Mouse (Mus musculus) CH12.LX (cell line): ENCODE results near the gene Cap1. TPM values are rescaled to one million over a fixed set of nuclear protein-coding genes. Genes with fewer than 3 reads are reported as not detected.

Experiments
- DNase-seq: peaks from one replicate; pipeline ENCODE4 v3.0.0-alpha.2; 2013; ENCODE audit errors: extremely low read depth
- H3K27ac ChIP-seq: 2 replicates; pipeline ENCODE4 v1.5.1; 2012; ENCODE audit warnings: low read depth, mild to moderate bottlenecking, control low read depth, moderate library complexity; ENCODE audit not compliant: insufficient read depth
- H3K27me3 ChIP-seq: replicated peaks from 2 replicates; pipeline ENCODE3; 2012; ENCODE audit warnings: inconsistent platforms
- H3K36me3 ChIP-seq, 2 experiments: replicated peaks in 1 of 2; 2 replicates each; pipeline versions ENCODE3 to v1.6.1; 2012; ENCODE audit warnings: inconsistent platforms in 1 of 2, low read length in 1 of 2, mild to moderate bottlenecking in 1 of 2, mixed read lengths in 1 of 2, moderate library complexity in 1 of 2; ENCODE audit not compliant: control insufficient read depth in 1 of 2, insufficient read depth in 1 of 2
- H3K4me1 ChIP-seq, 2 experiments: 2 replicates each; pipeline ENCODE4 v1.6.1; 2012; ENCODE audit warnings: inconsistent platforms in 1 of 2, moderate library complexity in 1 of 2; ENCODE audit not compliant: insufficient read depth in 2 of 2, control insufficient read depth in 1 of 2
- H3K4me2 ChIP-seq: 2 replicates; pipeline ENCODE4 v1.6.1; 2012; ENCODE audit warnings: low read depth, mild to moderate bottlenecking, control low read depth; ENCODE audit not compliant: poor library complexity, insufficient read depth, severe bottlenecking
- H3K4me3 ChIP-seq, 3 experiments: fragments of 150-350 bp in 1 of 3; sonication (generic) in 1 of 3; replicated peaks in 1 of 3; 2 replicates each; pipeline versions ENCODE3 to v1.5.1; 2011 to 2012; ENCODE audit warnings: low read depth in 2 of 3, low read length in 2 of 3, mild to moderate bottlenecking in 2 of 3, moderate library complexity in 2 of 3, control low read depth in 1 of 3, improper control_type of control experiment in 1 of 3, inconsistent platforms in 1 of 3, mixed read lengths in 1 of 3; ENCODE audit not compliant: poor library complexity in 1 of 3
- H3K79me2 ChIP-seq: replicated peaks from 2 replicates; pipeline ENCODE4 v1.6.1; 2012; ENCODE audit warnings: mild to moderate bottlenecking, moderate library complexity; ENCODE audit not compliant: control insufficient read depth, poor library complexity, insufficient read depth, severe bottlenecking; ENCODE audit errors: extremely low read depth
- H3K9ac ChIP-seq: 2 replicates; pipeline ENCODE4 v1.6.1; 2012; ENCODE audit warnings: low read depth, mild to moderate bottlenecking, control low read depth, moderate library complexity; ENCODE audit not compliant: insufficient read depth
- H3K9me3 ChIP-seq: replicated peaks from 2 replicates; pipeline ENCODE3; 2012; ENCODE audit warnings: low read length, inconsistent platforms, mixed read lengths
- CHD2 ChIP-seq: IDR thresholded peaks from 2 replicates; pipeline ENCODE4 v1.6.1; 2011; ENCODE audit warnings: low read length, improper control_type of control experiment
- ELF1 ChIP-seq: IDR thresholded peaks from 2 replicates; pipeline ENCODE4 v1.6.1; 2014; ENCODE audit warnings: low read depth, mild to moderate bottlenecking, inconsistent platforms, low read length, improper control_type of control experiment
- ETS1 ChIP-seq: conservative IDR thresholded peaks from 2 replicates; pipeline ENCODE4 v1.6.1; 2012; ENCODE audit warnings: low read depth, mild to moderate bottlenecking, inconsistent platforms, low read length, improper control_type of control experiment, moderate library complexity
- JUND ChIP-seq: conservative IDR thresholded peaks from 2 replicates; pipeline ENCODE4 v1.6.1; 2011; ENCODE audit warnings: low read depth, low read length, improper control_type of control experiment
- KAT2A ChIP-seq: IDR thresholded peaks from 2 replicates; pipeline ENCODE4 v1.6.1; 2012; ENCODE audit warnings: low read length, improper control_type of control experiment, inconsistent platforms; ENCODE audit not compliant: insufficient replicate concordance
- MAFK ChIP-seq: IDR thresholded peaks from 2 replicates; pipeline ENCODE4 v1.6.1; 2011; ENCODE audit warnings: low read length, improper control_type of control experiment; ENCODE audit not compliant: insufficient replicate concordance
- MXI1 ChIP-seq: IDR thresholded peaks from 2 replicates; pipeline ENCODE4 v1.6.1; 2011; ENCODE audit warnings: mild to moderate bottlenecking, low read depth, low read length, improper control_type of control experiment
- NRF1 ChIP-seq: IDR thresholded peaks from 2 replicates; pipeline ENCODE4 v1.6.1; 2014; ENCODE audit warnings: low read depth, mild to moderate bottlenecking, inconsistent platforms, low read length, improper control_type of control experiment, moderate library complexity
- RAD21 ChIP-seq: IDR thresholded peaks from 2 replicates; pipeline ENCODE4 v1.6.1; 2011; ENCODE audit warnings: low read depth, mild to moderate bottlenecking, low read length, improper control_type of control experiment, moderate library complexity
- RCOR1 ChIP-seq: conservative IDR thresholded peaks from 2 replicates; pipeline ENCODE4 v1.6.1; 2012; ENCODE audit warnings: low read depth, mild to moderate bottlenecking, inconsistent platforms, low read length, improper control_type of control experiment
- SMC3 ChIP-seq: IDR thresholded peaks from 2 replicates; pipeline ENCODE4 v1.6.1; 2011; ENCODE audit warnings: low read depth, low read length, improper control_type of control experiment
- TBP ChIP-seq: conservative IDR thresholded peaks from 2 replicates; pipeline ENCODE4 v1.6.1; 2011; ENCODE audit warnings: low read depth, low read length, improper control_type of control experiment
- TCF12 ChIP-seq: IDR thresholded peaks from 2 replicates; pipeline ENCODE4 v1.6.1; 2014; ENCODE audit warnings: low read depth, mild to moderate bottlenecking, inconsistent platforms, low read length, improper control_type of control experiment
- UBTF ChIP-seq: IDR thresholded peaks from 2 replicates; pipeline ENCODE4 v1.6.1; 2012; ENCODE audit warnings: low read depth, mild to moderate bottlenecking, inconsistent platforms, low read length, improper control_type of control experiment, moderate library complexity
- ZC3H11A ChIP-seq: IDR thresholded peaks from 2 replicates; pipeline ENCODE4 v1.6.1; 2012; ENCODE audit warnings: low read depth, mild to moderate bottlenecking, inconsistent platforms, low read length, improper control_type of control experiment
- dilution Hi-C: fragments of 300-500 bp; cut with MboI; formaldehyde crosslinking; loops from 2 replicates; pipeline ENCODE4 v1.14.3; 2020; ENCODE audit warnings: low sequenced_read_pairs; ENCODE audit not compliant: extremely low pct_unique_long_range_greater_than_20kb, extremely low pct_ligation_motif_present
- in situ Hi-C: fragments of 300-500 bp; cut with MboI; formaldehyde crosslinking; loops from 3 replicates; pipeline ENCODE4 v1.14.3; 2019; ENCODE audit warnings: low sequenced_read_pairs, low pct_ligation_motif_present, low pct_unique_long_range_greater_than_20kb, mixed read lengths
- polyA plus RNA-seq: library from polyadenylated mRNA; unstranded; fragments of >175 nt; gene quantifications from 2 replicates; pipeline ENCODE4 v1.2.1, GENCODE M21; 2012; ENCODE audit warnings: low read depth; ENCODE audit not compliant: insufficient read length
- total RNA-seq, 2 experiments: library from RNA; depleted of rRNA; stranded (reverse); fragments of 300-350 nt in 1 of 2; fragments of >200 nt in 1 of 2; gene quantifications; 2 replicates each; pipeline ENCODE4 v1.2.3; 2012 to 2014

The Cap1 gene
- total and polyA plus RNA-seq, 3 experiments: 118 to 195 (median 159) TPM

GRCm38 (mm10) chr4:122892157-122892556 is 6.3 kb upstream of the Cap1 start:
- no peak overlapping the region for H3K27ac ChIP-seq
- dilution Hi-C loops: no loop called here
- TF ChIP-seq ZC3H11A (no peak), RAD21 (no peak), ETS1 (no peak), CHD2 (no peak), JUND (no peak), TCF12 (no peak), MAFK (no peak), NRF1 (no peak), TBP (no peak), RCOR1 (no peak), MXI1 (no peak)
- TF ChIP-seq, all 38 proteins: peak for 0
- DNase-seq: no peak
- Histone ChIP-seq H3K79me2 (no peaks in the 10 kb centered on the region), H3K9ac (no peak overlapping the region), H3K4me3 (no peak overlapping the region), H3K36me3 (no peaks in the 10 kb centered on the region), H3K4me1 (peaks cover 7 to 21% of the 10 kb centered on the region in 2 experiments), H3K27me3 (no peaks in the 10 kb centered on the region), H3K9me3 (peaks cover 4% of the 10 kb centered on the region), H3K4me2 (no peak overlapping the region; the same call in 1 of the 2 replicates)
- in situ Hi-C loops: no loop called here

- H3K4me1 ChIP-seq: peaks cover 7 to 25% of the 10 kb centered on the region in 2 experiments
- no peaks in the 10 kb centered on the region for H3K27me3 ChIP-seq
- H3K4me3 ChIP-seq: no peak overlapping the region
- H3K27ac ChIP-seq: no peak overlapping the region
- H3K36me3 ChIP-seq: no peaks in the 10 kb centered on the region
- in situ Hi-C loops: no loop called here
- no peaks in the 10 kb centered on the region for H3K79me2 ChIP-seq
- no peak overlapping the region; the same call in 1 of the 2 replicates for H3K4me2 ChIP-seq
- TF ChIP-seq SMC3: no peak
- TF ChIP-seq KAT2A: no peak
- no peak for TF ChIP-seq UBTF
- no peak for TF ChIP-seq ELF1
- H3K9me3 ChIP-seq: peaks cover 4% of the 10 kb centered on the region
- dilution Hi-C loops: no loop called here
- no peak for DNase-seq
- no peak overlapping the region for H3K9ac ChIP-seq
These were observed 5.7 kb upstream of the Cap1 start for GRCm38 (mm10) chr4:122891597-122891996.
